Mouse (Mus musculus) hindbrain, embryonic 14.5 days (tissue): ENCODE measurements around the gene St6galnac1. TPM values are rescaled to one million over a fixed set of nuclear protein-coding genes. Genes with fewer than 3 reads are reported as not detected.

ENCODE experiments used
- ATAC-seq: fragments of 200-750 bp; cut with Nextera tagmentation; 2 replicates; pipeline ENCODE4 v1.8.0; 2017; ENCODE audit warnings: moderate number of reproducible peaks, mild to moderate bottlenecking, moderate TSS enrichment, moderate library complexity; ENCODE audit not compliant: low FRiP score
- DNase-seq: peaks from one replicate; pipeline ENCODE4 v3.0.0-alpha.2; 2015; ENCODE audit warnings: low spot score
- H3K27ac ChIP-seq: fragments of 300-500 bp; sonication (generic); 2 replicates; pipeline ENCODE4 v1.5.1; 2014; ENCODE audit warnings: mild to moderate bottlenecking, moderate library complexity
- H3K27me3 ChIP-seq: fragments of 300-500 bp; sonication (generic); 2 replicates; pipeline ENCODE4 v1.6.1; 2014; ENCODE audit warnings: mild to moderate bottlenecking, low read length, mixed read lengths; ENCODE audit not compliant: control insufficient read depth, insufficient read depth
- H3K36me3 ChIP-seq: fragments of 300-500 bp; sonication (generic); replicated peaks from 2 replicates; pipeline ENCODE4 v1.6.1; 2014; ENCODE audit not compliant: control insufficient read depth, insufficient read depth
- H3K4me1 ChIP-seq: fragments of 300-500 bp; sonication (generic); replicated peaks from 2 replicates; pipeline ENCODE4 v1.6.1; 2014; ENCODE audit warnings: antibody characterized with exemption, low read length, mixed read lengths; ENCODE audit not compliant: control insufficient read depth, insufficient read depth
- H3K4me2 ChIP-seq: fragments of 300-500 bp; sonication (generic); replicated peaks from 2 replicates; pipeline ENCODE4 v1.6.1; 2014; ENCODE audit warnings: mild to moderate bottlenecking, moderate library complexity
- H3K4me3 ChIP-seq: fragments of 300-500 bp; sonication (generic); replicated peaks from 2 replicates; pipeline ENCODE4 v1.5.1; 2014; ENCODE audit warnings: mild to moderate bottlenecking, low read length
- H3K9ac ChIP-seq: fragments of 300-500 bp; sonication (generic); 2 replicates; pipeline ENCODE4 v1.6.1; 2014
- H3K9me3 ChIP-seq: fragments of 300-500 bp; sonication (generic); 2 replicates; pipeline ENCODE4 v1.6.1; 2016; ENCODE audit warnings: low read length; ENCODE audit not compliant: control insufficient read depth
- WGBS: fragments of 180-500 bp; shearing (Covaris S2); extraction: QIAGEN DNeasy Blood & Tissue Kit; methylation state at CpG from one replicate; pipeline ENCODE4 v1.1.7; 2014; 5-methylcytosine and 5-hydroxymethylcytosine counted together
- polyA plus RNA-seq: library from polyadenylated mRNA; unstranded; fragments of >200 nt; fragmentation: Nextera tagmentation; extraction: Ambion mirVana; gene quantifications from 2 replicates; pipeline ENCODE4 v1.2.1, GENCODE M21; 2014

Gene St6galnac1
- polyA plus RNA-seq, 1 experiment from 2014 or later: not detected

- Histone ChIP-seq H3K9me3 (no peaks in the 10 kb centered on the region), H3K27ac (peak overlapping the region; percentile 23; the same call in 1 of the 2 replicates), H3K4me2 (no peak overlapping the region), H3K36me3 (0 out of 2 replicates have a peak, but pooled peaks cover 5% of the 10 kb centered on the region), H3K27me3 (no peaks in the 10 kb centered on the region), H3K4me3 (no peak overlapping the region), H3K4me1 (peaks cover 50% of the 10 kb centered on the region), H3K9ac (0 out of 2 replicates have a peak overlapping the region, but pooled peaks have one; percentile 71)
- ATAC-seq: no peak
- DNase-seq: no peak
- WGBS: 70% methylated on average over 11 of the region's 11 CpGs
Observed at GRCm38 (mm10) chr11:116808811-116809395, 33.6 kb upstream of the St6galnac1 start.

GRCm38 (mm10) chr11:116807938-116808606 is 32.8 kb upstream of the St6galnac1 start:
- H3K9me3 ChIP-seq: no peaks in the 10 kb centered on the region
- WGBS: 28% methylated on average over 7 of the region's 7 CpGs
- H3K9ac ChIP-seq: no peak overlapping the region
- H3K36me3 ChIP-seq: 0 out of 2 replicates have a peak, but pooled peaks cover 7% of the 10 kb centered on the region
- DNase-seq: peak; percentile 95
- H3K4me1 ChIP-seq: peaks cover 42% of the 10 kb centered on the region
- H3K27me3 ChIP-seq: no peaks in the 10 kb centered on the region
- H3K27ac ChIP-seq: peak overlapping the region; percentile 32; the same call in 1 of the 2 replicates
- no peak overlapping the region for H3K4me3 ChIP-seq
- no peak for ATAC-seq
- H3K4me2 ChIP-seq: no peak overlapping the region

GRCm38 (mm10) chr11:116807526-116807925 is 32.2 kb upstream of the St6galnac1 start:
- ATAC-seq: no peak
- Histone ChIP-seq H3K27ac (peak overlapping the region; percentile 32; the same call in 1 of the 2 replicates), H3K4me3 (no peak overlapping the region), H3K9ac (no peak overlapping the region), H3K27me3 (no peaks in the 10 kb centered on the region), H3K9me3 (no peaks in the 10 kb centered on the region), H3K36me3 (0 out of 2 replicates have a peak, but pooled peaks cover 7% of the 10 kb centered on the region), H3K4me1 (peaks cover 37% of the 10 kb centered on the region), H3K4me2 (no peak overlapping the region)
- 81% methylated on average over 3 of the region's 3 CpGs for WGBS
- no peak for DNase-seq

- ATAC-seq (no peak), DNase-seq (no peak)
- WGBS: 69% methylated on average over 7 of the region's 7 CpGs
- Histone ChIP-seq H3K9ac (no peak overlapping the region), H3K27me3 (no peaks in the 10 kb centered on the region), H3K9me3 (no peaks in the 10 kb centered on the region), H3K4me1 (peaks cover 34% of the 10 kb centered on the region), H3K4me2 (no peak overlapping the region), H3K27ac (no peak overlapping the region), H3K36me3 (0 out of 2 replicates have a peak, but pooled peaks cover 7% of the 10 kb centered on the region), H3K4me3 (no peak overlapping the region)
Observed at GRCm38 (mm10) chr11:116807116-116807515, 31.8 kb upstream of the St6galnac1 start.

- H3K27me3 ChIP-seq: no peaks in the 10 kb centered on the region
- ATAC-seq (no peak), DNase-seq (no peak)
- H3K4me1 ChIP-seq: peaks cover 30% of the 10 kb centered on the region
- no peak overlapping the region for H3K4me2 ChIP-seq
- no peak overlapping the region for H3K4me3 ChIP-seq
- H3K9ac ChIP-seq: no peak overlapping the region
- WGBS: 79% methylated on average over 15 of the region's 15 CpGs
- H3K9me3 ChIP-seq: no peaks in the 10 kb centered on the region
- 0 out of 2 replicates have a peak, but pooled peaks cover 7% of the 10 kb centered on the region for H3K36me3 ChIP-seq
- H3K27ac ChIP-seq: no peak overlapping the region; the same call in 1 of the 2 replicates
Observed at GRCm38 (mm10) chr11:116806136-116807071, 31.1 kb upstream of the St6galnac1 start.

- 0 out of 2 replicates have a peak, but pooled peaks cover 7% of the 10 kb centered on the region for H3K36me3 ChIP-seq
- H3K4me1 ChIP-seq: no peaks in the 10 kb centered on the region
- WGBS: 84% methylated on average over 5 of the region's 5 CpGs
- H3K9me3 ChIP-seq: no peaks in the 10 kb centered on the region
- no peak overlapping the region for H3K27ac ChIP-seq
- no peaks in the 10 kb centered on the region for H3K27me3 ChIP-seq
- DNase-seq (no peak), ATAC-seq (no peak)
- H3K4me3 ChIP-seq: no peak overlapping the region
- H3K4me2 ChIP-seq: no peak overlapping the region
- no peak overlapping the region for H3K9ac ChIP-seq
Observed at GRCm38 (mm10) chr11:116802709-116803108, 27.4 kb upstream of the St6galnac1 start.

GRCm38 (mm10) chr11:116801106-116801505 is 25.8 kb upstream of the St6galnac1 start:
- 79% methylated on average over 5 of the region's 5 CpGs for WGBS
- H3K4me3 ChIP-seq: no peak overlapping the region
- H3K9ac ChIP-seq: no peak overlapping the region
- ATAC-seq (no peak), DNase-seq (no peak)
- H3K27me3 ChIP-seq: no peaks in the 10 kb centered on the region
- no peak overlapping the region for H3K4me2 ChIP-seq
- 0 out of 2 replicates have a peak, but pooled peaks cover 7% of the 10 kb centered on the region for H3K36me3 ChIP-seq
- no peak overlapping the region for H3K27ac ChIP-seq
- no peaks in the 10 kb centered on the region for H3K9me3 ChIP-seq
- H3K4me1 ChIP-seq: no peaks in the 10 kb centered on the region

- WGBS: 88% methylated on average over 5 of the region's 5 CpGs
- Histone ChIP-seq H3K4me1 (no peaks in the 10 kb centered on the region), H3K36me3 (0 out of 2 replicates have a peak, but pooled peaks cover 6% of the 10 kb centered on the region), H3K27me3 (no peaks in the 10 kb centered on the region), H3K9me3 (no peaks in the 10 kb centered on the region), H3K27ac (no peak overlapping the region), H3K4me2 (no peak overlapping the region), H3K4me3 (no peak overlapping the region), H3K9ac (no peak overlapping the region)
- ATAC-seq (no peak), DNase-seq (no peak)
Observed at GRCm38 (mm10) chr11:116799364-116799763, 24.1 kb upstream of the St6galnac1 start.

- H3K36me3 ChIP-seq: no peaks in the 10 kb centered on the region
- WGBS: 96% methylated on average over 10 of the region's 10 CpGs
- no peak overlapping the region for H3K4me2 ChIP-seq
- H3K4me1 ChIP-seq: no peaks in the 10 kb centered on the region
- H3K27me3 ChIP-seq: no peaks in the 10 kb centered on the region
- no peak overlapping the region for H3K27ac ChIP-seq
- no peaks in the 10 kb centered on the region for H3K9me3 ChIP-seq
- H3K9ac ChIP-seq: no peak overlapping the region
- no peak for ATAC-seq
- no peak for DNase-seq
- H3K4me3 ChIP-seq: no peak overlapping the region
Observed at GRCm38 (mm10) chr11:116784221-116784620, 8.9 kb upstream of the St6galnac1 start.
